Mouse (Mus musculus) lung, embryonic 15.5 days (tissue): ENCODE data around the gene Pfn4. TPM values are rescaled to one million over a fixed set of nuclear protein-coding genes. Genes with fewer than 3 reads are reported as not detected.
"Not testable (repeated sequence)": the region's sequence is repeated elsewhere in the genome, so short reads cannot be mapped to it uniquely, and the experiment has no call there.

Experiments used
- ATAC-seq: fragments of 200-750 bp; cut with Nextera tagmentation; 2 replicates; pipeline ENCODE4 v1.8.0; 2017; ENCODE audit warnings: moderate number of reproducible peaks, borderline replicate concordance; ENCODE audit not compliant: low FRiP score, low TSS enrichment; ENCODE audit errors: extremely low read depth
- H3K27ac ChIP-seq: fragments of 300-500 bp; sonication (generic); 2 replicates; pipeline ENCODE4 v1.5.1; 2015; ENCODE audit warnings: moderate library complexity, mild to moderate bottlenecking, inconsistent platforms
- H3K27me3 ChIP-seq: fragments of 300-500 bp; sonication (generic); 2 replicates; pipeline ENCODE4 v1.6.1; 2015; ENCODE audit warnings: inconsistent platforms
- H3K36me3 ChIP-seq: fragments of 300-500 bp; sonication (generic); 2 replicates; pipeline ENCODE4 v1.6.1; 2015; ENCODE audit warnings: inconsistent platforms
- H3K4me1 ChIP-seq: fragments of 300-500 bp; sonication (generic); 2 replicates; pipeline ENCODE4 v1.6.1; 2015; ENCODE audit warnings: inconsistent platforms
- H3K4me2 ChIP-seq: fragments of 300-500 bp; sonication (generic); 2 replicates; pipeline ENCODE4 v1.6.1; 2015; ENCODE audit warnings: inconsistent platforms, mild to moderate bottlenecking, moderate library complexity
- H3K4me3 ChIP-seq: fragments of 300-500 bp; sonication (generic); 2 replicates; pipeline ENCODE4 v1.5.1; 2015; ENCODE audit warnings: mild to moderate bottlenecking, inconsistent platforms
- H3K9ac ChIP-seq: fragments of 300-500 bp; sonication (generic); 2 replicates; pipeline ENCODE4 v1.6.1; 2015; ENCODE audit warnings: inconsistent platforms
- H3K9me3 ChIP-seq: fragments of 300-500 bp; sonication (generic); 2 replicates; pipeline ENCODE4 v1.6.1; 2016; ENCODE audit warnings: inconsistent platforms
- WGBS: fragments of 180-500 bp; shearing (Covaris S2); methylation state at CpG from one replicate; pipeline ENCODE4 v1.1.7; 2015; 5-methylcytosine and 5-hydroxymethylcytosine counted together
- polyA plus RNA-seq: library from polyadenylated mRNA; unstranded; fragments of >200 nt; fragmentation: Nextera tagmentation; extraction: Ambion mirVana; gene quantifications from 2 replicates; pipeline ENCODE4 v1.2.1, GENCODE M21; 2015

The Pfn4 gene
- polyA plus RNA-seq, 1 experiment from 2014 or later = 1.7 TPM

GRCm38 (mm10) chr12:4797471-4797870, 28.6 kb downstream of the Pfn4 start:
- not testable (repeated sequence) for ATAC-seq
- 57% methylated on average over 6 of the region's 6 CpGs for WGBS

GRCm38 (mm10) chr12:4811036-4811435, 42.2 kb downstream of the Pfn4 start:
- WGBS = 66% methylated on average over 4 of the region's 4 CpGs
- H3K9ac ChIP-seq = no peak overlapping the region
- no peaks in the 10 kb centered on the region for H3K27me3 ChIP-seq

More at GRCm38 (mm10) chr12:4797471-4797870, 28.6 kb downstream of the Pfn4 start:
- H3K4me1 ChIP-seq, H3K4me3 ChIP-seq, H3K4me2 ChIP-seq, H3K9ac ChIP-seq, H3K9me3 ChIP-seq, H3K27me3 ChIP-seq, H3K36me3 ChIP-seq, H3K27ac ChIP-seq: not testable (repeated sequence)

GRCm38 (mm10) chr12:4811705-4812104, 42.9 kb downstream of the Pfn4 start:
- Histone ChIP-seq H3K9me3 (no peaks in the 10 kb centered on the region), H3K27ac (no peak overlapping the region), H3K4me1 (peaks cover 6% of the 10 kb centered on the region), H3K4me3 (no peak overlapping the region), H3K9ac (no peak overlapping the region), H3K36me3 (no peaks in the 10 kb centered on the region), H3K4me2 (no peak overlapping the region), H3K27me3 (no peaks in the 10 kb centered on the region)
- 23% methylated on average over 3 of the region's 3 CpGs for WGBS
- ATAC-seq = no peak

More at GRCm38 (mm10) chr12:4811036-4811435, 42.2 kb downstream of the Pfn4 start:
- Histone ChIP-seq H3K9me3 (no peaks in the 10 kb centered on the region), H3K36me3 (no peaks in the 10 kb centered on the region), H3K4me1 (no peaks in the 10 kb centered on the region), H3K4me3 (no peak overlapping the region), H3K27ac (no peak overlapping the region), H3K4me2 (no peak overlapping the region)
- ATAC-seq = no peak

GRCm38 (mm10) chr12:4813636-4814035, 44.8 kb downstream of the Pfn4 start:
- ATAC-seq = no peak
- WGBS = 69% methylated on average over 4 of the region's 4 CpGs
- Histone ChIP-seq H3K4me1 (peaks cover 16% of the 10 kb centered on the region), H3K4me3 (no peak overlapping the region), H3K9ac (no peak overlapping the region), H3K27ac (no peak overlapping the region), H3K27me3 (no peaks in the 10 kb centered on the region), H3K36me3 (no peaks in the 10 kb centered on the region), H3K9me3 (no peaks in the 10 kb centered on the region), H3K4me2 (no peak overlapping the region)

- H3K27ac ChIP-seq = peak overlapping the region; percentile 94
- H3K9me3 ChIP-seq = no peaks in the 10 kb centered on the region
- H3K4me1 ChIP-seq = peaks cover 21% of the 10 kb centered on the region
- peak; percentile 71 for ATAC-seq
- peak overlapping the region; percentile 78 for H3K4me2 ChIP-seq
- peak overlapping the region; percentile 75 for H3K9ac ChIP-seq
- peaks cover 10% of the 10 kb centered on the region for H3K36me3 ChIP-seq
- WGBS = 8% methylated on average over 24 of the region's 24 CpGs
- peak overlapping the region; percentile 79 for H3K4me3 ChIP-seq
- H3K27me3 ChIP-seq = no peaks in the 10 kb centered on the region
Measured at GRCm38 (mm10) chr12:4816680-4817360, 48.0 kb downstream of the Pfn4 start.

- Histone ChIP-seq H3K4me3 (peak within 1 kb of the TSS; percentile 79), H3K9me3 (no peaks in the 10 kb centered on the region), H3K4me2 (peak within 1 kb of the TSS; percentile 78), H3K9ac (peak within 1 kb of the TSS; percentile 75), H3K36me3 (peaks cover 17% of the 10 kb centered on the region), H3K4me1 (peaks cover 21% of the 10 kb centered on the region), H3K27ac (peak within 1 kb of the TSS; percentile 94), H3K27me3 (no peaks in the 10 kb centered on the region)
- ATAC-seq = peak; percentile 98
- under 1% methylated on average over 49 of the region's 49 CpGs for WGBS
Measured at GRCm38 (mm10) chr12:4817361-4818101, 48.7 kb downstream of the Pfn4 start, which contains the start of gene Sf3b6. Gene Sf3b6, plus strand, starts transcription at chr12:4817544.

- no peak overlapping the region for H3K27ac ChIP-seq
- 61% methylated on average over 3 of the region's 3 CpGs for WGBS
- no peak overlapping the region for H3K9ac ChIP-seq
- H3K36me3 ChIP-seq = peaks cover 47% of the 10 kb centered on the region
- H3K9me3 ChIP-seq = no peaks in the 10 kb centered on the region
- no peak overlapping the region for H3K4me2 ChIP-seq
- no peaks in the 10 kb centered on the region for H3K4me1 ChIP-seq
- H3K4me3 ChIP-seq = no peak overlapping the region
- ATAC-seq = no peak
- no peaks in the 10 kb centered on the region for H3K27me3 ChIP-seq
Measured at GRCm38 (mm10) chr12:4827256-4827655, 58.4 kb downstream of the Pfn4 start.

Other genes starting within 250 kb of the Pfn4 start
- 37.9 and 42.2 TPM in 2 replicates for gene Itsn2, start 176.4 kb upstream of the Pfn4 start, polyA plus RNA-seq
- gene Gm3625, start 176.1 kb upstream of the Pfn4 start, polyA plus RNA-seq = not detected in 2 replicates
- 0.30 and 0.52 TPM in 2 replicates for gene Fam228a, start 30.6 kb upstream of the Pfn4 start, polyA plus RNA-seq
- gene Fam228b, start 245 bp downstream of the Pfn4 start, polyA plus RNA-seq = 1.5 and 2.5 TPM in 2 replicates
- 169 and 188 TPM in 2 replicates for gene Sf3b6, start 48.5 kb downstream of the Pfn4 start, polyA plus RNA-seq
- gene Fkbp1b, start 72.6 kb downstream of the Pfn4 start, polyA plus RNA-seq = 7.4 and 8.5 TPM in 2 replicates
- gene Wdcp, start 74.3 kb downstream of the Pfn4 start, polyA plus RNA-seq = 16.7 and 18.9 TPM in 2 replicates
- 2.1 and 2.2 TPM in 2 replicates for gene Mfsd2b, start 105.3 kb downstream of the Pfn4 start, polyA plus RNA-seq
- gene Ubxn2a, start 138.7 kb downstream of the Pfn4 start, polyA plus RNA-seq = 28.4 and 31.3 TPM in 2 replicates
- 9.5 and 10.3 TPM in 2 replicates for gene Atad2b, start 148.3 kb downstream of the Pfn4 start, polyA plus RNA-seq